Mouse (Mus musculus) cortical plate, adult 2 months (tissue): ENCODE results near the gene Kif26b.

ENCODE experiments used
- CTCF ChIP-seq: fragments of 200-500 bp; IDR thresholded peaks from 2 replicates; pipeline ENCODE4 v1.5.1; 2011; ENCODE audit warnings: mild to moderate bottlenecking, control low read depth, low read length; ENCODE audit not compliant: insufficient read depth; ENCODE audit errors: extremely low read depth
- POLR2A ChIP-seq: fragments of 200-500 bp; IDR thresholded peaks from 2 replicates; pipeline ENCODE4 v1.6.1; 2011; ENCODE audit warnings: mild to moderate bottlenecking, low read length, control low read depth; ENCODE audit not compliant: insufficient read depth; ENCODE audit errors: extremely low read depth

GRCm38 (mm10) chr1:178844839-178845238 lies 315.9 kb downstream of the Kif26b start:
- TF ChIP-seq POLR2A (no peak), CTCF (no peak)
